Mouse (Mus musculus): ENCODE data around the gene Srrm2. TPM values are rescaled to one million over a fixed set of nuclear protein-coding genes. Genes with fewer than 3 reads are reported as not detected.

The Srrm2 gene
- polyA plus RNA-seq, 1 experiment from 2014 or later: 132 TPM

DNA sequence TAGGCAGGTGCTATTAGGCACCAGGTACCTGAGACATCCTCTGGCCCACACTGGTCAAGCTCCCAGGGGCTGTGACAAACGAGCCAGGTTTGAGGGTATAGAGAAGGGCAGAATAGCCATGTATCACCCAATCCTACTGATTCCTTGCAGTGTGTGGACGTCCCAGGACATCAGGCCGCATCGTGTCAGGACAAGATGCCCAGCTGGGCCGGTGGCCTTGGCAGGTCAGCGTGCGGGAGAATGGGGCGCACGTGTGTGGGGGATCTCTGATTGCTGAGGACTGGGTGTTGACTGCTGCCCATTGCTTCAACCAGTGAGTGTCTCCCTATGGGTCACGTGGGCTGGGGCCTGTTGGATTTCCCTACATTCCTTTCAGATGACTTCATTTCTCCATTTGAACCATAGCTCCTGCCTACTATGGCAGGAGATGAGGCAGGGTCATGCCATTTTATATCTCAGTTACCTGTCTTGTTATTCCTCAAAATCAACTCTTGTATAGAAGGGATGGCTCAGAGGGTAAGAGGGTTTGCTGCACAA is 64.0 kb downstream of the Srrm2 start:
- Histone ChIP-seq H3K4me3 (ENCODE audit: low read depth, low read length) (no peak overlapping the region), H3K9ac (replicated peaks) (no peak overlapping the region), H3K9me3 (ENCODE audit: low read length) (no peaks in the 10 kb centered on the region), H3K36me3 (replicated peaks; ENCODE audit: insufficient read depth, low read length) (no peaks in the 10 kb centered on the region), H3K27ac (ENCODE audit: low read depth) (no peak overlapping the region), H3K27me3 (ENCODE audit: insufficient read depth, low read length) (no peaks in the 10 kb centered on the region), H3K4me2 (ENCODE audit: low read depth, low read length) (no peak overlapping the region), H3K4me1 (ENCODE audit: insufficient read depth) (no peaks in the 10 kb centered on the region)
- WGBS (ENCODE audit: insufficient replicate concordance): 83% methylated on average over 10 of the region's 10 CpGs
- ATAC-seq (no peak), DNase-seq (no peak)
- no peak for TF ChIP-seq EP300 (IDR thresholded peaks at IDR 0.05; ENCODE audit: low read depth)
- no peak for TF ChIP-seq CTCF (IDR thresholded peaks at IDR 0.05; ENCODE audit: low read depth)

DNA sequence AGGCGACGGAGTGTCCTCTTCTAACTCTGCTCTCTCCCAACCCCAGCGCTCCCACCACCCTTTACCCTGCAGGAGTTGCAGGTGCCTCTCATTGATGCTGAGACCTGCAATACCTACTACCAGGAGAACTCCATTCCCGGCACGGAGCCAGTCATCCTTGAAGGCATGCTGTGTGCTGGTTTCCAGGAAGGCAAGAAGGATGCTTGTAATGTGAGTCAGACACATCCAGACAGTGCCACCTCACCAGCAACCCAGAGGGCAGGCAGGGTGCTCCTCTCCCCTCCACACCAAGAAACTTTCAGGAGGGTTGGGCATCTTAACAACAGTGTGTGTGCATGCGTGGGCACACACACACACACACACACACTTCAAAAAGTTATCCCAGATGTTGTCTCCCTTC is 66.9 kb downstream of the Srrm2 start:
- TF ChIP-seq CTCF (IDR thresholded peaks at IDR 0.05; ENCODE audit: low read depth) (no peak), EP300 (IDR thresholded peaks at IDR 0.05; ENCODE audit: low read depth) (no peak)
- Histone ChIP-seq H3K4me3 (ENCODE audit: low read depth, low read length) (no peak overlapping the region), H3K36me3 (replicated peaks; ENCODE audit: insufficient read depth, low read length) (no peaks in the 10 kb centered on the region), H3K4me2 (ENCODE audit: low read depth, low read length) (no peak overlapping the region), H3K9me3 (ENCODE audit: low read length) (no peaks in the 10 kb centered on the region), H3K9ac (replicated peaks) (no peak overlapping the region), H3K27ac (ENCODE audit: low read depth) (no peak overlapping the region), H3K27me3 (ENCODE audit: insufficient read depth, low read length) (no peaks in the 10 kb centered on the region), H3K4me1 (ENCODE audit: insufficient read depth) (no peaks in the 10 kb centered on the region)
- no peak for ATAC-seq
- WGBS (ENCODE audit: insufficient replicate concordance): 77% methylated on average over 6 of the region's 6 CpGs
- no peak for DNase-seq

DNA sequence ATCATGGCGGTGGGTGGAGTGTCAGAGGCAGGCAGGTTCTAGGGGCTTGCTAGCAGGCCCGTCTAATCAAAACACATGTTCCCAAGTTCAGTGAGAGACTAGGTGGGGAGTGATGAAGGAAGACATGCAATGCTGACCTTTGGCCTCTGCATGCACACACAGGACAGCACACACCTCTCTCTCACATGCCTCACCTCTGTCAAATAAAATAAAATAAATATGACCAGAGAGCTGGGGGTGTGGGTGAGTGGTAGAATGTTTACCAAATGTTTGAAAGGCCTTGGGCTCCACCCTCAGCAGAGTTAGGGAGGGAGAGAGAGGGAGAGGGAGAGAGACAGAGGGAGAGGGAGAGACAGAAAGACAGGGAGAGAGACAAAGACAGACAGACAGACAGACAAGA is 67.6 kb downstream of the Srrm2 start:
- H3K27ac ChIP-seq (ENCODE audit: low read depth): no peak overlapping the region
- H3K9me3 ChIP-seq (ENCODE audit: low read length): no peaks in the 10 kb centered on the region
- no peaks in the 10 kb centered on the region for H3K27me3 ChIP-seq (ENCODE audit: insufficient read depth, low read length)
- H3K4me1 ChIP-seq (ENCODE audit: insufficient read depth): no peaks in the 10 kb centered on the region
- TF ChIP-seq CTCF (IDR thresholded peaks at IDR 0.05; ENCODE audit: low read depth) (no peak), EP300 (IDR thresholded peaks at IDR 0.05; ENCODE audit: low read depth) (no peak)
- H3K4me3 ChIP-seq (ENCODE audit: low read depth, low read length): no peak overlapping the region
- ATAC-seq (peak; percentile 84), DNase-seq (no peak)
- WGBS (ENCODE audit: insufficient replicate concordance): 74% methylated on average over 2 of the region's 2 CpGs
- no peak overlapping the region for H3K4me2 ChIP-seq (ENCODE audit: low read depth, low read length)
- H3K9ac ChIP-seq (replicated peaks): no peak overlapping the region
- H3K36me3 ChIP-seq (replicated peaks; ENCODE audit: insufficient read depth, low read length): no peaks in the 10 kb centered on the region

DNA sequence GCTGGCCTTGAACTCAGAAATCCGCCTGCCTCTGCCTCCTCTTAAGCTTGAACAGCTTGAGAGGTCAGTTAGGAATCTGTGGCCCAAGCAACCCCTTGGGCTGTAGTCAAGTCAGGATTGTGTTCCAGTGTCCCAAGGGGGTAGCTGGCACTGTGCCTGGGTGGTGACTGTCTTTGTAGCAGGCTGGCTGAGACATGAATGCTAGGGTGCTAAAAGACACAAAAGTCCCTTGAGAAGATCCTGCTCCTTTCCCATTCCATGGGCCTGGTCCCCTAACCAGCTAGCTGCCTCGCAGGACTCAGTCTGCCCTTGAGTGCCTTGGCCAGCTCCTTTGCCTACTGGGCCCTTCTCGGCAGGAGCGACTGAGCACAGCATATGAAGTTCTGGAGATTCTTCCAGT is 72.6 kb downstream of the Srrm2 start:
- TF ChIP-seq CTCF (IDR thresholded peaks at IDR 0.05; ENCODE audit: low read depth) (no peak), EP300 (IDR thresholded peaks at IDR 0.05; ENCODE audit: low read depth) (no peak)
- 75% methylated on average over 4 of the region's 4 CpGs for WGBS (ENCODE audit: insufficient replicate concordance)
- DNase-seq: no peak
- no peaks in the 10 kb centered on the region for H3K27me3 ChIP-seq (ENCODE audit: insufficient read depth, low read length)
- H3K4me3 ChIP-seq (ENCODE audit: low read depth, low read length): no peak overlapping the region
- H3K4me2 ChIP-seq (ENCODE audit: low read depth, low read length): no peak overlapping the region
- no peak overlapping the region for H3K9ac ChIP-seq (replicated peaks)
- ATAC-seq: no peak
- no peaks in the 10 kb centered on the region for H3K4me1 ChIP-seq (ENCODE audit: insufficient read depth)
- no peaks in the 10 kb centered on the region for H3K36me3 ChIP-seq (replicated peaks; ENCODE audit: insufficient read depth, low read length)
- no peaks in the 10 kb centered on the region for H3K9me3 ChIP-seq (ENCODE audit: low read length)
- H3K27ac ChIP-seq (ENCODE audit: low read depth): no peak overlapping the region

DNA sequence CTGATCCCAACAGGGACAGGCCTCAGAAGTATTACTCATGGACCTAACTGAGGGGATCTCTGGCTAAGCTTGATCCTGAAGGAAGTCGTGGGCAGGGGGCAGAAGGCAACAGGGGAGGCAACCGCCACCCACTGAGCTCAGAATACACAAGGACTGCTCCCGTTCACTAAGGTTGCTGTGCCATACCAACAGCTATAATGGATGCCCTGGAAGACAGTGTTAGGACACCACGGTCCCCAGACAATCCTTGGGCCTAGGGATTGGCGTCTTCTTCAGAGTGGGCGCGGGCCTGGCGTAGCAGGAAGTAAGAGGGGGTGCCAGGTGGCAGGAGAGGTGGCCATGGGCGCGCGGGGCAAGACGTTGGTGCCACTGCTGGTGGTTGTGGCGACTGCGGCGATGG is 77.4 kb downstream of the Srrm2 start, which contains the start of gene Prss21:
Prss21 (plus strand) TSS at position 301 of the 400 bp plus-strand sequence.
- no peak for TF ChIP-seq CTCF (IDR thresholded peaks at IDR 0.05; ENCODE audit: low read depth)
- TF ChIP-seq EP300 (IDR thresholded peaks at IDR 0.05; ENCODE audit: low read depth): no peak
- Histone ChIP-seq H3K27me3 (ENCODE audit: insufficient read depth, low read length) (no peaks in the 10 kb centered on the region), H3K27ac (ENCODE audit: low read depth) (no peak within 1 kb of the TSS), H3K9me3 (ENCODE audit: low read length) (no peaks in the 10 kb centered on the region), H3K4me3 (ENCODE audit: low read depth, low read length) (no peak within 1 kb of the TSS), H3K4me1 (ENCODE audit: insufficient read depth) (no peaks in the 10 kb centered on the region), H3K4me2 (ENCODE audit: low read depth, low read length) (no peak within 1 kb of the TSS), H3K9ac (replicated peaks) (no peak within 1 kb of the TSS), H3K36me3 (replicated peaks; ENCODE audit: insufficient read depth, low read length) (no peaks in the 10 kb centered on the region)
- ATAC-seq (no peak), DNase-seq (no peak)
- WGBS (ENCODE audit: insufficient replicate concordance): 87% methylated on average over 15 of the region's 15 CpGs

DNA sequence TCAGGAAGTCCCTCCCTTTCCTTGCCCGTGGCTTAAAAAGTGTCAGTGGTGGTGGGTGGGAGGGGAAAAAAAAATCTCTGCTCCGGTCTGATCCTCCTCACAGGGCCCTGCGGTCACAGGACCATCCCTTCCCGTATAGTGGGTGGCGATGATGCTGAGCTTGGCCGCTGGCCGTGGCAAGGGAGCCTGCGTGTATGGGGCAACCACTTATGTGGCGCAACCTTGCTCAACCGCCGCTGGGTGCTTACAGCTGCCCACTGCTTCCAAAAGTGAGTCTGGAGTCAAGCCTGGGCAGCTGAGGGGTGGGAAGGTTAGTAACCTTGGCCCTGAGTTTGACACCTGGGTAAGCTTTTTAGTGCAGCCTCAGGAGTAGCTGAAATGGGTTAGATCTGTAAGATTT is 78.2 kb downstream of the Srrm2 start:
- H3K27me3 ChIP-seq (ENCODE audit: insufficient read depth, low read length): no peaks in the 10 kb centered on the region
- no peaks in the 10 kb centered on the region for H3K4me1 ChIP-seq (ENCODE audit: insufficient read depth)
- TF ChIP-seq EP300 (IDR thresholded peaks at IDR 0.05; ENCODE audit: low read depth) (no peak), CTCF (IDR thresholded peaks at IDR 0.05; ENCODE audit: low read depth) (no peak)
- H3K27ac ChIP-seq (ENCODE audit: low read depth): no peak overlapping the region
- WGBS (ENCODE audit: insufficient replicate concordance): 73% methylated on average over 11 of the region's 11 CpGs
- peak; percentile 49 for DNase-seq
- H3K4me3 ChIP-seq (ENCODE audit: low read depth, low read length): no peak overlapping the region
- no peaks in the 10 kb centered on the region for H3K9me3 ChIP-seq (ENCODE audit: low read length)
- no peaks in the 10 kb centered on the region for H3K36me3 ChIP-seq (replicated peaks; ENCODE audit: insufficient read depth, low read length)
- ATAC-seq: no peak
- H3K4me2 ChIP-seq (ENCODE audit: low read depth, low read length): no peak overlapping the region
- no peak overlapping the region for H3K9ac ChIP-seq (replicated peaks)

Small RNA genes lying within 50 kb of the gene (microRNA-seq; reads per million reads assigned to microRNA genes)
- 1.6 reads per million for gene Mir5125

Other genes starting within 250 kb of the Srrm2 start
- gene Zfp213, start 226.3 kb upstream of the Srrm2 start, polyA plus RNA-seq (2015; fragmentation: Nextera tagmentation; extraction: Ambion mirVana): 5.2 and 5.5 TPM in 2 replicates
- 1.1 and 1.4 TPM in 2 replicates for gene Zfp13, start 191.0 kb upstream of the Srrm2 start, polyA plus RNA-seq (2015; fragmentation: Nextera tagmentation; extraction: Ambion mirVana)
- gene Zscan10, start 189.7 kb upstream of the Srrm2 start, polyA plus RNA-seq (2015; fragmentation: Nextera tagmentation; extraction: Ambion mirVana): not detected in 2 replicates
- gene Mmp25, start 145.3 kb upstream of the Srrm2 start, polyA plus RNA-seq (2015; fragmentation: Nextera tagmentation; extraction: Ambion mirVana): 0.49 and 0.67 TPM in 2 replicates
- gene Bicdl2, start 130.0 kb upstream of the Srrm2 start, polyA plus RNA-seq (2015; fragmentation: Nextera tagmentation; extraction: Ambion mirVana): 0.05 and 0.31 TPM in 2 replicates
- 26.6 and 28.6 TPM in 2 replicates for gene Hcfc1r1, start 116.9 kb upstream of the Srrm2 start, polyA plus RNA-seq (2015; fragmentation: Nextera tagmentation; extraction: Ambion mirVana)
- 8.5 and 10.3 TPM in 2 replicates for gene Thoc6, start 116.7 kb upstream of the Srrm2 start, polyA plus RNA-seq (2015; fragmentation: Nextera tagmentation; extraction: Ambion mirVana)
- gene Tnfrsf12a, start 113.1 kb upstream of the Srrm2 start, polyA plus RNA-seq (2015; fragmentation: Nextera tagmentation; extraction: Ambion mirVana): 28.1 and 29.7 TPM in 2 replicates
- gene Cldn6, start 111.3 kb upstream of the Srrm2 start, polyA plus RNA-seq (2015; fragmentation: Nextera tagmentation; extraction: Ambion mirVana): 0.94 and 1.3 TPM in 2 replicates
- gene Cldn9, start 106.5 kb upstream of the Srrm2 start, polyA plus RNA-seq (2015; fragmentation: Nextera tagmentation; extraction: Ambion mirVana): 0.09 and 0.12 TPM in 2 replicates
- not detected in 2 replicates for gene 1520401A03Rik, start 67.7 kb upstream of the Srrm2 start, polyA plus RNA-seq (2015; fragmentation: Nextera tagmentation; extraction: Ambion mirVana)
- 12.5 and 13.9 TPM in 2 replicates for gene Pkmyt1, start 64.2 kb upstream of the Srrm2 start, polyA plus RNA-seq (2015; fragmentation: Nextera tagmentation; extraction: Ambion mirVana)
- 4.0 and 4.3 TPM in 2 replicates for gene Paqr4, start 49.7 kb upstream of the Srrm2 start, polyA plus RNA-seq (2015; fragmentation: Nextera tagmentation; extraction: Ambion mirVana)
- not detected in 2 replicates for gene Kremen2, start 44.7 kb upstream of the Srrm2 start, polyA plus RNA-seq (2015; fragmentation: Nextera tagmentation; extraction: Ambion mirVana)
- 11.9 TPM in 2 replicates for gene Flywch1, start 18.9 kb upstream of the Srrm2 start, polyA plus RNA-seq (2015; fragmentation: Nextera tagmentation; extraction: Ambion mirVana)
- 2.3 and 2.4 TPM in 2 replicates for gene Flywch2, start 4.5 kb upstream of the Srrm2 start, polyA plus RNA-seq (2015; fragmentation: Nextera tagmentation; extraction: Ambion mirVana)
- 458 and 460 TPM in 2 replicates for gene Elob, start 38.6 kb downstream of the Srrm2 start, polyA plus RNA-seq (2015; fragmentation: Nextera tagmentation; extraction: Ambion mirVana)
- gene Prss33, start 45.5 kb downstream of the Srrm2 start, polyA plus RNA-seq (2015; fragmentation: Nextera tagmentation; extraction: Ambion mirVana): not detected in 2 replicates
- gene Prss32, start 53.3 kb downstream of the Srrm2 start, polyA plus RNA-seq (2015; fragmentation: Nextera tagmentation; extraction: Ambion mirVana): not detected in 2 replicates
- gene Prss41, start 53.6 kb downstream of the Srrm2 start, polyA plus RNA-seq (2015; fragmentation: Nextera tagmentation; extraction: Ambion mirVana): 0.06 and 0.25 TPM in 2 replicates
- gene Prss21, start 77.5 kb downstream of the Srrm2 start, polyA plus RNA-seq (2015; fragmentation: Nextera tagmentation; extraction: Ambion mirVana): not detected in 2 replicates
- gene Dcpp1, start 90.3 kb downstream of the Srrm2 start, polyA plus RNA-seq (2015; fragmentation: Nextera tagmentation; extraction: Ambion mirVana): not detected in 2 replicates
- gene Dcpp2, start 90.3 kb downstream of the Srrm2 start, polyA plus RNA-seq (2015; fragmentation: Nextera tagmentation; extraction: Ambion mirVana): not detected in 2 replicates
- not detected in 2 replicates for gene Dcpp3, start 126.9 kb downstream of the Srrm2 start, polyA plus RNA-seq (2015; fragmentation: Nextera tagmentation; extraction: Ambion mirVana)
- gene Sbp, start 151.1 kb downstream of the Srrm2 start, polyA plus RNA-seq (2015; fragmentation: Nextera tagmentation; extraction: Ambion mirVana): not detected in 2 replicates
- not detected in 2 replicates for gene Sbpl, start 164.7 kb downstream of the Srrm2 start, polyA plus RNA-seq (2015; fragmentation: Nextera tagmentation; extraction: Ambion mirVana)
- gene Prss30, start 190.0 kb downstream of the Srrm2 start, polyA plus RNA-seq (2015; fragmentation: Nextera tagmentation; extraction: Ambion mirVana): 0.09 and 0.14 TPM in 2 replicates
- not detected in 2 replicates for gene Prss22, start 207.6 kb downstream of the Srrm2 start, polyA plus RNA-seq (2015; fragmentation: Nextera tagmentation; extraction: Ambion mirVana)
- gene Prss27, start 247.6 kb downstream of the Srrm2 start, polyA plus RNA-seq (2015; fragmentation: Nextera tagmentation; extraction: Ambion mirVana): not detected in 2 replicates

Data from liver, postnatal 0 days (tissue).